Mouse (Mus musculus) heart, adult 11 months (tissue): ENCODE data around the gene Myo1g.

Source experiments
- DNase-seq: peaks from one replicate; pipeline ENCODE4 v3.0.0; 2022

Gene Myo1g

DNA sequence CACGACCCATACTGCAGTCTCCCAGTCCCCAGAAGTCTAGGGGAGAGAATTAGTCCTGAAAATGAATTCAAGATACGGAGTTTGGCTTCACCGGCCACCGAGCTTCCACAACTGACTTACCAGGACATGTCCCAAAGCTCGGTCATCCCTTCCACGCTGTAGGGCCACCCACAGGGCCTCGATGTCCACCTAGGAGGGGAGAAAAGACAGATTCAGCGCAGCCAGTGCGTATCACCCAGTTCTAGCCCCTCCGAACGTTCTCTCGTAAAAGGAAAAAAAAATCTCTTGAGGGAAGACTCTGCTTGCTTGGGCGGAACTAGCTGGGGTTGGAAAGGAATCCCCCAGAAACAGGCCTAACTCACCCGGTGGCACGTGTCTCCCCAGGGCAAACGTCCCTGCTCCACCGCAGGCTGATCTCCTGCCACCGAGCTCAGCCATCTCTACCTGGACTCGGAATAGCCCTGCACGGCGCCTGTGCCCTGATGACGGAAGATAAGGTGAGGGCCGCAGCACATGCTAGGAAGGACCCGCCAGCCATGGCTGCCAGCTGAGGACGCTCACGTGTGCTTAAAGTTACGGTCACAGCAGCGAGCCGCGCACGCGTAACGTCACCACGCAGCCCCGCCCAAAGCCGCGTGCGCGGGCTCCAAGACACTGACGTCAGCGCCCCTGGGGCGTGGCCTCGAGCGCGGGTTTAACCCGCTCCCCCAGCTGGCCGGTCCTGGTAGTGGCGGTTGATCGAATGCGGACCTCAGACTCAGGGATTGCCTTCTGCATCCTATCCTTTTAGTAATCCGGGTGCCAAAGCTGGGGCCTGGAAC, 7.6 kb upstream of the Myo1g start:
- peak; percentile 99 for DNase-seq

DNA sequence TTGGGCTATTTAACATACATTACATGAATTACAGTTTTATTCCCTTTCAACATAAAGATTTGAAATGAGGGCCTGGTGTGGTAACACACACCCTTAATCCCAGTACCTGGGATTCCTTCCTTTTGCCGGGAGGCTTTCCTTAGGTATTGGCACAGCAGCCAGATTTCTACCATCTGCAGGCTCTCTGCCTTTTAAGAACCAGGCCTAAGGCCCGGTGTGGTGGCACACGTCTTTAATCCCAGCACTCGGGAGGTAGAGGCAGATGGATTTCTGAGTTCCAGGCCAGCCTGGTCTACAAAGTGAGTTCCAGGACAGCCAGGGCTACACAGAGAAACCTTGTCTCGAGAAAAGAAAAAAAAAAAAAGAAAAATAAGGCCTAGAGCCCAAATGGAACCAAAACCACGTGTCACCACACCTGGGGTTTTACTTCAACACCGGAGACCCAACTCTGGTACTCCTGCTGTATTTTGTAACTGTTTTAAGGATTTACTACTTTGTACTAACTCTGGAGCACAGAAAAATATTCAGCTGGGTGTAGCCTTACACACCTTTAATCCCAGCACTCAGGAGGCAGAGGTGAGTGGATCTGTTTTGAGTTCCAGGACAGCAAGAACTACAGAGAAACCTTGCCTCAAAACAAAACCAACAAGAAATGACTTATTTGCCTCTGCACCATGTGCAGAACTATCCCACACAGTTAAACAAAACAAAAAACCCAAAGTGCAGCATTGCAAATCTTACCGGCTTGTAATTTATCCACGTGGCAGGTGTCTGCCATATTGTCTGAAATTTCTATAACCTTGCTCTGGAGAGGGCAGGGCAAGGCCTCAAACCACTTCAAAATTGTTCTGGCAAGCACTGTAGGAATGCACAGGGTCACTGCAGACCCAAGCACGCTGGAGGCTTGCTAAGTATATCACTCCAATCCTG, 6.8 kb upstream of the Myo1g start:
- no peak for DNase-seq

DNA sequence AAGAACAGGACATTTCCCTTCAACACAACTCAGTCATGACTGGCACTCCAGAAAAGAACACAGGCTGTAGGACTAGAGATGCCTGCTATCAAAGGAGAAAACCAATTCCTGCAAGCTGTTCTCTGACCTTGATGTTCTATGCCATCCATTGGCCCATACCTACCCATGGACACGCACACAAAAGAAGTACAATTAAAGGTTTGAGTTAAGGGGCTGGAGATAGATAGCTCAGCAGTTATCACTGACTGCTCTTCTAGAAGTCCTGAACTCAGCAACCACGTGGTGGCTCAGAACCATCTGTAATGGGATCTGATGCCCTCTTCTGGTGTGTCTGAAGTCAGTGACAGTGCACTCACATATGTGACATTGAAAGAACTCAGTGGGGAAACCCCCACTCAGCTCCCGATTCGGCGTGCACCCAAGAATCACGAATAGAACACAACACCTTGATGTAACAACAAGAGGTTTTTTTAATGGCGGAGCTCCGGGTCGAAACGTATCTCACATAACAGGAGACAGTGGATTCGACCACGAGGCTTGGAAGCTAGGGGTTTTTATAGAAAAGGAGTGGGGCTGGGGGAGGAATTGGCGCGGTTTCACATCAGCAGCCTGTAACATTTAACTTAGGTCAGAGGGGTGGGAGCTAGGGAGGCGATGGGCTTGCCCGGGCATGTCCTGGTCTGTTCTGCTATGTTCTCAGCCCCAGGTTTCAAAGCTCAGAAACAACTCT, 5.9 kb upstream of the Myo1g start:
- DNase-seq = peak; percentile 79

DNA sequence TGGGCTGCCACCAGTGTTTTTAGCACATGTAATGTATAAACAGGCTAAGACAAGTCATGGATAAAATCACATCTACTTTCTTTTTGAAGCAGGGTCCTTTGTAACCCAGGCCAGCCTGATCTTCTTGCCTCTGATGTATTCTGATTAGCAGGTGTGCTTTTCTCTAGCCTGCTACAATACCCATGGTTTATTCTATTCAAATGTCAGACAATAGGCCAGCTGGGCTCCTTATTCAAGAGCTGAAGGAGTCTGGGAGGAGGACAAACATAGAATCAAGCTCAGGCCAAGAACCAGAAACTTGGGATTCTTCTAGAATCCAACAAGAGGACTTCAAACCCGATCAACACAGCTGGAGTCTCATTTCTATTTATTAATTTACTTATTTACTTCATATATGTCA, 4.5 kb upstream of the Myo1g start:
- DNase-seq = no peak

GRCm38 (mm10) chr11:6524880-6525238, 4.1 kb upstream of the Myo1g start:
- peak; percentile 85 for DNase-seq

- no peak for DNase-seq
Measured at GRCm38 (mm10) chr11:6524165-6524879, 3.6 kb upstream of the Myo1g start.

DNA sequence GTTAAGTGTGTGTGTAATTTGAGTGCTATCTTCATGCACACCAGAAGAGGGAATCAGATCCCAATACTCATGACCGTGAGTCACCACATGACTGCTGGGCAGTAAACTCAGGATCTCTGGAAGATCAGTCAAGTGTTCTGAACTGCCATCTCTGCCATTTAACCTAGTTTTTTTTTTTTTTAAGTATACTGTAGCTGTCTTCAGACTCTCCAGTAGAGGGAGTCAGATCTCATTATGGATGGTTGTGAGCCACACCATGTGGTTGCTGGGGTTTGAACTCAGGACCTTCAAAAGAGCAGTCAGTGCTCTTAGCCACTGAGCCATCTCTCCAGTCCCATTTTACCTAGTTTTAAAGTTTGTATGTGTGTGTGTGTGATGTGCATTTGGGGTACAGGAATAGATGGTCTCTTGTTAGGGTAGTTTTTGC, 2.9 kb upstream of the Myo1g start:
- no peak for DNase-seq

GRCm38 (mm10) chr11:6522782-6523525, 2.2 kb upstream of the Myo1g start:
- peak; percentile 95 for DNase-seq

GRCm38 (mm10) chr11:6519491-6520033, 1.2 kb downstream of the Myo1g start:
- DNase-seq = peak; percentile 93

GRCm38 (mm10) chr11:6514837-6515236, 5.9 kb downstream of the Myo1g start:
- DNase-seq = no peak

DNA sequence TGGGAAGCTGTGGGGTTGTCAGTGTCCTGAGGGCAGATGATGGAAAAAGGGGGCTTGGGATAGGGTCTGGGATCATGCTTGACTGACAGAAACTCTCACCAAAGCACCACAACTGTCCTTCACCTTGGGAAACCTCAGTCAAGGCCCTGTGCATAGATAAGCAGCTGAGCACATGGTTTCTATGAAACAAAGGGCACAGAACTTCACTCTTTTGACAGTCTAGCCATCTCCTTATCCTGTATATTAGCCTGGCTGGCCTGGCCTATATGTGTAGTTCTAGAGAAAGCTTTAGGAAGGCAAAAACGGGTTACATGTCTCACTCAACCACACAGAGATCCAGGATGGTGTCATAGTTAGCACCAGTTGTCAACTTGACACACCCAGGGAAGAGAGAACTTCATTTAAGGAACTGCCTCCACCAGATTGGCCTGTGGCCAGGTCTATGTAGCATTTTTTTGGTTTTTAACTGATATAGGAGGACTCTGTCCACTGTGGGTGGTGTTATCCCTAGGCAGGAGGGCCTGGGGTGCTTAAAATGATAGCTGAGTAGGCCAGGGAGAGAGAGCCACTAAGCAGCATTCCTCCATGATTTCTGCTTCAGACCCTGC, 12.4 kb downstream of the Myo1g start:
- DNase-seq = peak; percentile 88

DNA sequence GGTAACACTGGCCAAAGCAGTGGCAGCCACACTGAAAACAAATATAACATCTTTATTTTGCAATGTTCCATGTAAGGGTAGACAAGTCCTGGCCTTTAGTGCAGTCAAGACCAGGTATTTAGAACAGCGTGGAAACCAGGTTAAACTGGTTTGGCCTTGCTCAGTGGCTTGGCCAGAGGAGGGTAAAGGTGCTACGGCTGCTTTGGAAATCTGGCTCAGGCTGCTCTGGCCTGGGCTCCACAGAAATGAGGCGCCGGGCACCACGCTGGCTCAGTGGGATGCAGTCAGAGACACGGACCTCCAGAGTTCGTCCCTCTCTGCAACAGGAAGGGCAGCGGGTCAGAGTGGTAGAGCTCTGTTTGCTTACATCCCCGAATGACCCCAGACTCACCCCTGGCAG, 14.2 kb downstream of the Myo1g start:
- DNase-seq = no peak

DNA sequence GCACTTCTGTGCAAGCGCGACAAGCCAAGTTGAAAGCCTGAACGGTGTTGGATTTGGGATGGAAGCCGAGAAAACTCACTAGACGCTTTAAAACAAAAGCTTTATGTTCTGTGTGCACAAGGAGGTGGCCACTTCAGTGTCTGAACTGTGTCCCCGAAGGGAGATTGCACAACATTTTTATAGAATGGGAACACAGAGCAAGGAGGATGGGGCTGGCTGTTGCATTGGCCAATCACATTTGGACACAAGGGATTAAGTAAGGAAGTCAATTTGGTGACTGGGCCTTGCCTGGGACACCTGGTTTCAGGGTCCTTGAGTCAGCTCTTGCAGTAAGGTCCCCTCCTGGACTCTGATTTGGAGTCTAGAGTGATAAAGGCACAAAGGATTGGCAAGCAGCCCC, 16.1 kb downstream of the Myo1g start:
- DNase-seq = peak; percentile 81

DNA sequence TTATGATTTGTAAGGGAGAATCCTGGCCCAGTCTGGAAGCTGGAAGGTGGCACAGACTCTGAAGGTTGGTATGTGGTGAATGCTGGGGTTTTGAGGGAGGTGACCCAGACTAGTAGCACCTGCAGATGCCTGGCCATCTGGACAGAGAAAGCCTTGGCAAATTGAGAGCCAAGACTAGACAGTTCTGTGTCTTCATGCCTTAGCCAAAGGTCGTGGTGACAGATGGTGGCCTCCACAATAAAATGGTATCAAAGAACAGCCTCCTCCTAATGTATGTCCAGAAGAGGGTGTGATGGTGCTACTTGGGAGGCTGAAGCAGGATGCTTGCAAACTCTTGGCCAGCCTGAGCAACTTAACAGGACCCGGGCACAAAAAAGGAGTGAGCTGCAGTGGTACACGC, 16.5 kb downstream of the Myo1g start:
- no peak for DNase-seq

GRCm38 (mm10) chr11:6502506-6502905, 18.3 kb downstream of the Myo1g start:
- no peak for DNase-seq

- DNase-seq = peak; percentile 84
Measured at GRCm38 (mm10) chr11:6497311-6497948, 23.3 kb downstream of the Myo1g start.

- peak; percentile 90 for DNase-seq
Measured at GRCm38 (mm10) chr11:6489691-6490503, 30.9 kb downstream of the Myo1g start.

DNA sequence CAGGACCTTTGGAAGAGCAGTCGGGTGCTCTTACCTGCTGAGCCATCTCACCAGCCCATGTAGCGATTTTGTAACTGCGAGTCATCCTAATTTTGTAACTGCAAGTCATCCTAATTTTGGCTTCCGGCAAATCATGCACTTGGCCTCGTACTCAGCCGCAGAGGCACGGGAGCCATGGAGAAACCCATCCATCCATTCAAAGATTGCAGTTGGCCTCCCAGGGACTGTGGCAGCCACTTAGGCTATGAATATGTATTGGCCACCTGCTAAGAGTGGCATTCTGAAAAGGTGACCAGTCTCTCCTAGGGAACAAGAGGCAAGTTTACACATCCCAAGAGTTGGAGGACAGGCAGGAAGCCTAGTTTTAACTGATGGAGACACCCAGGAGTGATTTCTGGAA, 31.5 kb downstream of the Myo1g start:
- DNase-seq = peak; percentile 75

DNA sequence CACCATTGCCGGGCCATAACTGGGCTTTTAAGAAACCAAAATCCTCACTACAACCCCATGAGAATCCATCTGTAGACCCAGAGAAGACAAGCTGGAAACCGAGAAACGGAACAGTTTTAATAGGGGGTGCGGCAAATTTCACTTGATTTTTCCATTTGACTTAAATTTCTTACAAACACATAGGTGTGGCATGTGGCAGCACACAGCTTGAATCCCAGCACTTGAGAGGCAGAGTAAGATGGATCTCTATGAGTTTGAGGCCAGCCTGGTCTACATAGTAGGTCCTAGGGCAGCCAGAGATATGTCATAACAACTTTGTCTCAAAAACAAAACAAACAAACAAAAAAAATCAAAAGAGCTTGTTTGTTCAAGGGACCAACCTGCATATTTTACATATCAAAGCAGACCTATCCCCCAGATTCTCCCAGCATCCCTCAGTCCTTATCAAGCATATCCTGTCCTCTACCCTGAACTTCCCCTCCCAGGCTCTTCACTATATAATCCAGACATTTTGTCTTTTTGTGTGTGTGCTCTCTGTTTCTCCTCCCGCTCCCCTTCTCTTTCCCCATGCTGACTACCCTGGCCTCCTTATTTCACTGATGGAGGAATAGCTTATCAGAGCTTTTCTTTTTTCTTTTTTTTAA, 32.6 kb downstream of the Myo1g start:
- DNase-seq = peak; percentile 58
